Mouse (Mus musculus): Measurements from ENCODE around the gene Nedd4.

DNA sequence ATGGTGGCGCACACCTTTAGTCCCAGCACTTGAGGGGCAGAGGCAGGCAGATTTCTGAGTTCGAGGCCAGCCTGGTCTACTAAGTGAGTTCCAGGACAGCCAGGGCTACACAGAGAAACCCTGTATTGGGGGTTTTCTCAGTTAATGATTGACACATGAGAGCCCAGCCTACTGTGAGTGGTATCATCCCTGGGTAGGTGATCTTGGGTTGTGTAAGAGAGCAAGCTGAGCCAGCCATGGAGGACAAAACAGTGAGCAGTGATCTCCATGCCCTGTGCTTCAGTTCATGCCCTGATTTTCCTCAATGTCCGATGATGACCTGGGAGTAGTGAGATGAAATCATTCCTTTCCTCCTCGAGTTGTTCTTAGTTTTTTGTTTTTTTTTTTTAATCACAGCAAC lies 112.9 kb downstream of the Nedd4 start:
- TF ChIP-seq CTCF (IDR thresholded peaks at IDR 0.05): no peak
- TF ChIP-seq POLR2A (IDR thresholded peaks at IDR 0.05; ENCODE audit: insufficient read depth, low read depth, low read length): no peak
- no peak for TF ChIP-seq EP300 (IDR thresholded peaks at IDR 0.05; ENCODE audit: insufficient read depth, low read depth, low read length)
